8 mouse cellular contexts compared by ENCODE assay signal in genomic region chr5:93205371-93206108, GRCm38 (mm10). TPM values are rescaled to one million over a fixed set of nuclear protein-coding genes. Genes with fewer than 3 reads are reported as not detected.
DNase-seq lines count a peak whose midpoint lies in the region; ATAC-seq and TF ChIP-seq lines count a peak whose summit lies in the region.

No protein-coding gene starts in this region.

- peaks cover 13% of the 10 kb centered on the region for H3K36me3 ChIP-seq in heart, embryonic 15.5 days
- peaks cover 14% of the 10 kb centered on the region for H3K36me3 ChIP-seq in liver, embryonic 15.5 days (replicated peaks)
- H3K36me3 ChIP-seq in neural tube, embryonic 11.5 days (ENCODE audit: control insufficient read depth, insufficient read depth, low read length) = no peaks in the 10 kb centered on the region
- peaks cover 2% of the 10 kb centered on the region; the same call in 1 of the 2 replicates for H3K36me3 ChIP-seq in stomach, postnatal 0 days (ENCODE audit: control insufficient read depth, insufficient read depth, low read length)

- peak overlapping the region; percentile 87 for H3K27ac ChIP-seq in brown adipose tissue, adult 24 weeks (replicated peaks; ENCODE audit: low read depth, low read length)
- H3K27ac ChIP-seq in heart, embryonic 15.5 days = peak overlapping the region; percentile 94
- H3K27ac ChIP-seq in liver, embryonic 15.5 days (replicated peaks) = peak overlapping the region; percentile 95
- H3K27ac ChIP-seq in neural tube, embryonic 11.5 days (ENCODE audit: low read depth, low read length) = peak overlapping the region; percentile 85
- H3K27ac ChIP-seq in stomach, postnatal 0 days (replicated peaks) = peak overlapping the region; percentile 89

- peak overlapping the region; percentile 71 for H3K4me2 ChIP-seq in heart, embryonic 15.5 days
- H3K4me2 ChIP-seq in liver, embryonic 15.5 days = peak overlapping the region; percentile 61
- H3K4me2 ChIP-seq in neural tube, embryonic 11.5 days (ENCODE audit: low read depth) = peak overlapping the region; percentile 75
- peak overlapping the region; percentile 67 for H3K4me2 ChIP-seq in stomach, postnatal 0 days (replicated peaks; ENCODE audit: low read depth)

- no peak for TF ChIP-seq CTCF in stomach, postnatal 0 days (IDR thresholded peaks at IDR 0.05; ENCODE audit: low read depth)

- no peaks in the 10 kb centered on the region for H3K4me1 ChIP-seq in brown adipose tissue, adult 24 weeks (ENCODE audit: control insufficient read depth, insufficient read depth, insufficient read length, low read length)
- H3K4me1 ChIP-seq in heart, embryonic 15.5 days (replicated peaks) = peaks cover 19% of the 10 kb centered on the region
- H3K4me1 ChIP-seq in liver, embryonic 15.5 days (replicated peaks) = peaks cover 26% of the 10 kb centered on the region
- H3K4me1 ChIP-seq in neural tube, embryonic 11.5 days (ENCODE audit: control insufficient read depth, insufficient read depth, low read length) = peaks cover 11% of the 10 kb centered on the region; the same call in 1 of the 2 replicates
- H3K4me1 ChIP-seq in stomach, postnatal 0 days (replicated peaks; ENCODE audit: control insufficient read depth, insufficient read depth) = no peaks in the 10 kb centered on the region

- peak; percentile 63 for ATAC-seq in heart, embryonic 15.5 days (replicated peaks; ENCODE audit: insufficient number of reproducible peaks, insufficient read depth, low FRiP score, low read depth)
- peak; percentile 57 for ATAC-seq in liver, embryonic 15.5 days (ENCODE audit: insufficient read depth)
- peak; percentile 64 for ATAC-seq in neural tube, embryonic 11.5 days (ENCODE audit: insufficient read depth, low FRiP score, low TSS enrichment)
- peak; percentile 64 for ATAC-seq in stomach, postnatal 0 days (ENCODE audit: low FRiP score, low TSS enrichment)

- H3K27me3 ChIP-seq in heart, embryonic 15.5 days = no peaks in the 10 kb centered on the region
- no peaks in the 10 kb centered on the region for H3K27me3 ChIP-seq in liver, embryonic 15.5 days
- no peaks in the 10 kb centered on the region for H3K27me3 ChIP-seq in neural tube, embryonic 11.5 days (ENCODE audit: control insufficient read depth, insufficient read depth, low read length)
- no peaks in the 10 kb centered on the region for H3K27me3 ChIP-seq in stomach, postnatal 0 days (ENCODE audit: control insufficient read depth, insufficient read depth, low read length)

- under 1% methylated on average over 49 of the region's 63 CpGs for WGBS in heart, embryonic 15.5 days
- under 1% methylated on average over 62 of the region's 63 CpGs for WGBS in liver, embryonic 15.5 days (ENCODE audit: insufficient replicate concordance)
- WGBS in neural tube, embryonic 11.5 days = 1% methylated on average over 53 of the region's 63 CpGs
- WGBS in stomach, postnatal 0 days = under 1% methylated on average over 56 of the region's 63 CpGs

- peak overlapping the region; percentile 96 for H3K9ac ChIP-seq in heart, embryonic 15.5 days
- H3K9ac ChIP-seq in liver, embryonic 15.5 days = peak overlapping the region; percentile 96
- H3K9ac ChIP-seq in neural tube, embryonic 11.5 days (ENCODE audit: low read length) = peak overlapping the region; percentile 91
- H3K9ac ChIP-seq in stomach, postnatal 0 days (ENCODE audit: low read length) = peak overlapping the region; percentile 86

- peak overlapping the region; percentile 92 for H3K4me3 ChIP-seq in brown adipose tissue, adult 24 weeks (ENCODE audit: insufficient read depth, low read depth, low read length)
- H3K4me3 ChIP-seq in heart, embryonic 15.5 days = peak overlapping the region; percentile 98
- H3K4me3 ChIP-seq in liver, embryonic 15.5 days (replicated peaks) = peak overlapping the region; percentile 91
- peak overlapping the region; percentile 96 for H3K4me3 ChIP-seq in neural tube, embryonic 11.5 days (ENCODE audit: low read depth, low read length)
- peak overlapping the region; percentile 95 for H3K4me3 ChIP-seq in stomach, postnatal 0 days (ENCODE audit: low read depth, low read length)

- DNase-seq in CD8-positive naive resting alpha-beta T cell, adult 2 months (ENCODE audit: low read depth in 2 of 2, low spot score in 2 of 2) = peak; percentile 56 to 58
- DNase-seq in fat pad, adult 2 months (ENCODE audit: extremely low read depth, low read depth, low spot score) = peak; percentile 39
- DNase-seq in kidney, postnatal 14 days = peak; percentile 74
- DNase-seq in neural tube, embryonic 11.5 days (ENCODE audit: low spot score) = peak; percentile 49
- DNase-seq in stomach, postnatal 0 days (ENCODE audit: low spot score) = peak; percentile 56

- no peaks in the 10 kb centered on the region for H3K9me3 ChIP-seq in heart, embryonic 15.5 days (replicated peaks)
- H3K9me3 ChIP-seq in liver, embryonic 15.5 days (replicated peaks) = no peaks in the 10 kb centered on the region
- no peaks in the 10 kb centered on the region for H3K9me3 ChIP-seq in neural tube, embryonic 11.5 days (ENCODE audit: control insufficient read depth, low read length)
- H3K9me3 ChIP-seq in stomach, postnatal 0 days (ENCODE audit: control insufficient read depth, low read length) = no peaks in the 10 kb centered on the region

- TF ChIP-seq EP300 in stomach, postnatal 0 days (optimal IDR thresholded peaks at IDR 0.05) = no peak

RNA-seq across cellular contexts. Expression of gene Ccni, which starts 0.8 kb away (rescaled TPM):
- 180 and 268 TPM in 2 replicates for polyA plus RNA-seq in brown adipose tissue, adult 24 weeks (2012; ENCODE audit: insufficient read depth, insufficient read length, missing spikeins)
- polyA plus RNA-seq in heart, embryonic 15.5 days (2015; fragmentation: Nextera tagmentation; extraction: Ambion mirVana) = 90.3 and 93.6 TPM in 2 replicates
- 33.1 and 34.9 TPM in 2 replicates for polyA plus RNA-seq in liver, embryonic 15.5 days (2015; fragmentation: Nextera tagmentation; extraction: Ambion mirVana)
- 142 and 147 TPM in 2 replicates for polyA plus RNA-seq in neural tube, embryonic 11.5 days (2014; fragmentation: Nextera tagmentation; extraction: Ambion mirVana)
- 48.4 and 50.8 TPM in 2 replicates for polyA plus RNA-seq in stomach, postnatal 0 days (2015; fragmentation: Nextera tagmentation; extraction: Ambion mirVana)

RNA-seq across cellular contexts. Expression of gene 2010109A12Rik, which starts 0.8 kb away (rescaled TPM):
- 3.3 and 4.9 TPM in 2 replicates for polyA plus RNA-seq in brown adipose tissue, adult 24 weeks (2012; ENCODE audit: insufficient read depth, insufficient read length, missing spikeins)
- 1.3 and 2.5 TPM in 2 replicates for polyA plus RNA-seq in heart, embryonic 15.5 days (2015; fragmentation: Nextera tagmentation; extraction: Ambion mirVana)
- 1.1 and 1.3 TPM in 2 replicates for polyA plus RNA-seq in liver, embryonic 15.5 days (2015; fragmentation: Nextera tagmentation; extraction: Ambion mirVana)
- polyA plus RNA-seq in neural tube, embryonic 11.5 days (2014; fragmentation: Nextera tagmentation; extraction: Ambion mirVana) = 0.45 and 1.1 TPM in 2 replicates
- polyA plus RNA-seq in stomach, postnatal 0 days (2015; fragmentation: Nextera tagmentation; extraction: Ambion mirVana) = 1.1 and 1.3 TPM in 2 replicates

Comparison
In these comparisons a context has a peak if more than half of its experiments do, and no peak if none do; other contexts are left out.
1. Peak in every context shown above with its lines: DNase-seq, ATAC-seq, H3K4me3 ChIP-seq and H3K27ac ChIP-seq.